ENCODE assay signal across 12 mouse cellular contexts in the genomic region with DNA sequence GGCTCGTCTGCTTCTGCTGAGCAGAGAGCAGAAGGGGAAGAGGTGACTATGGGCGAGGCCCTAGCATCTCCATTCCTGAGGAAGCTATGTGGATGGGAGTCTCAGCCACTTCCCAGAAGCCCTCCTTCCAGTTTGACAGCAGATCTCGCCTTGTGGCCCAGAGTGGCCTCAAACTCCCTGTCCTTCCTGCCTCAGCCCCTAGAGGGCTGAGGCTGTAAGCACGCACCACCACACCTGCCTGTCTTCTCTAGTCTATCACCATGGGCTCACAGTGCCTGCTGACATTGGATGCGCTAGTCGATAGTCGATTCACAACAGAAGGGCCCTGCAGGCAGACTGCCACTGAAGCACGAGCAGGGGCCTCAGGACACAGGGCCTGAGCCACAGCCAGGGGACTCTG. TPM values are rescaled to one million over a fixed set of nuclear protein-coding genes. Genes with fewer than 3 reads are reported as not detected.
DNase-seq lines count a peak whose midpoint lies in the region; ATAC-seq and TF ChIP-seq lines count a peak whose summit lies in the region.
"Had no signal": no experiment of that assay in that cellular context is flagged by ENCODE, and none has a peak within 500 bp of the region (broad histone marks: within the 10 kb centered on the region; RNA-seq: fewer than 3 reads in every experiment).

No protein-coding gene starts in this region.

- peak; percentile 87 for DNase-seq in heart, adult 11 months
- DNase-seq in heart, postnatal 36 days, result no peak
- peak; percentile 32 for DNase-seq in lung, embryonic 14.5 days
- no peak for DNase-seq in lung, postnatal 4 days
- peak; percentile 77 for DNase-seq in R1 (ENCODE audit: low read depth, low spot score)
- no peak for DNase-seq in urinary bladder, postnatal 25 days (ENCODE audit: low spot score)
- no peak for DNase-seq in forebrain, embryonic 14.5 days (ENCODE audit: low spot score)
- DNase-seq: adrenal gland, adult 2 months; cerebellum, adult 11 months; gastrocnemius, postnatal 10 days had no signal

- no peak for ATAC-seq in lung, embryonic 14.5 days (ENCODE audit: insufficient read depth)
- peak; percentile 42; the same call in 1 of the 2 replicates for ATAC-seq in megakaryocyte-erythroid progenitor cell, adult 5-6 weeks (replicated peaks; ENCODE audit: low FRiP score, low TSS enrichment, poor library complexity, severe bottlenecking)
- no peak for ATAC-seq in forebrain, embryonic 14.5 days
- ATAC-seq: hindbrain, embryonic 16.5 days had no signal

- no peak overlapping the region for H3K4me3 ChIP-seq in lung, embryonic 14.5 days (ENCODE audit: low read depth, low read length)
- no peak overlapping the region for H3K4me3 ChIP-seq in forebrain, embryonic 14.5 days (ENCODE audit: low read depth, low read length)

- no peaks in the 10 kb centered on the region for H3K36me3 ChIP-seq in lung, embryonic 14.5 days (ENCODE audit: insufficient read depth)
- H3K36me3 ChIP-seq in forebrain, embryonic 14.5 days (ENCODE audit: control insufficient read depth, insufficient read depth, low read length), result no peaks in the 10 kb centered on the region

- intact Hi-C loops in heart, postnatal 36 days (cut with DNase I), result no loop called here

- no peaks in the 10 kb centered on the region for H3K27me3 ChIP-seq in lung, embryonic 14.5 days (ENCODE audit: insufficient read depth, low read length)
- no peaks in the 10 kb centered on the region for H3K27me3 ChIP-seq in forebrain, embryonic 14.5 days (replicated peaks; ENCODE audit: control insufficient read depth, insufficient read depth, low read length)

- WGBS in lung, embryonic 14.5 days, result 55% methylated on average over 8 of the region's 8 CpGs
- 61% methylated on average over 8 of the region's 8 CpGs for WGBS in forebrain, embryonic 14.5 days

- H3K27ac ChIP-seq in lung, embryonic 14.5 days (ENCODE audit: low read depth), result no peak overlapping the region
- no peak overlapping the region for H3K27ac ChIP-seq in forebrain, embryonic 14.5 days (ENCODE audit: low read depth, low read length)

- no peaks in the 10 kb centered on the region for H3K9me3 ChIP-seq in lung, embryonic 14.5 days (ENCODE audit: low read depth, low read length)
- no peaks in the 10 kb centered on the region for H3K9me3 ChIP-seq in forebrain, embryonic 14.5 days (replicated peaks; ENCODE audit: control insufficient read depth, low read length)

- no peaks in the 10 kb centered on the region for H3K4me1 ChIP-seq in lung, embryonic 14.5 days (ENCODE audit: insufficient read depth)
- H3K4me1 ChIP-seq in forebrain, embryonic 14.5 days (ENCODE audit: control insufficient read depth, insufficient read depth, low read length), result no peaks in the 10 kb centered on the region; the same call in 1 of the 2 replicates

- TF ChIP-seq CTCF in lung, embryonic 14.5 days (IDR thresholded peaks at IDR 0.05; ENCODE audit: low read depth), result peak; percentile 58

- no peak overlapping the region for H3K4me2 ChIP-seq in lung, embryonic 14.5 days
- H3K4me2 ChIP-seq in forebrain, embryonic 14.5 days (ENCODE audit: low read length), result no peak overlapping the region

- no peak overlapping the region for H3K9ac ChIP-seq in lung, embryonic 14.5 days
- H3K9ac ChIP-seq in forebrain, embryonic 14.5 days (ENCODE audit: low read length), result no peak overlapping the region

RNA-seq across cellular contexts. Expression of gene Rcan1, which starts 18.1 kb away (rescaled TPM):
- 10 to 100 TPM; 50.8 to 99.4 TPM for total RNA-seq in heart, postnatal 36 days (2021)
- polyA plus RNA-seq in lung, embryonic 14.5 days (2014; fragmentation: Nextera tagmentation; extraction: Ambion mirVana), result 47.8 and 49.7 TPM in 2 replicates
- total RNA-seq in megakaryocyte-erythroid progenitor cell, adult 5-6 weeks (2014; fragmentation: Nextera tagmentation), result 7.2 and 12.7 TPM in 2 replicates
- 7.9 and 10.9 TPM in 2 replicates for total RNA-seq in megakaryocyte-erythroid progenitor cell, adult 5-6 weeks (2017)
- polyA plus RNA-seq in forebrain, embryonic 14.5 days (2014; fragmentation: Nextera tagmentation; extraction: Ambion mirVana), result 46.3 and 49.0 TPM in 2 replicates

RNA-seq across cellular contexts. Expression of gene Clic6, which starts 32.9 kb away (rescaled TPM):
- under 1 TPM; 0.08 to 0.25 TPM for total RNA-seq in heart, postnatal 36 days (2021)
- 8.9 and 10.2 TPM in 2 replicates for polyA plus RNA-seq in lung, embryonic 14.5 days (2014; fragmentation: Nextera tagmentation; extraction: Ambion mirVana)
- total RNA-seq in megakaryocyte-erythroid progenitor cell, adult 5-6 weeks (2014; fragmentation: Nextera tagmentation), result not detected in 2 replicates
- total RNA-seq in megakaryocyte-erythroid progenitor cell, adult 5-6 weeks (2017), result not detected in 2 replicates
- polyA plus RNA-seq in forebrain, embryonic 14.5 days (2014; fragmentation: Nextera tagmentation; extraction: Ambion mirVana), result 3.0 and 4.6 TPM in 2 replicates

Comparison
In these comparisons a context has a peak if more than half of its experiments do, and no peak if none do; other contexts are left out.
1. DNase-seq: peak in heart, adult 11 months (single experiment), lung, embryonic 14.5 days (single experiment) and R1 (single experiment); none in heart, postnatal 36 days (0 of 2), lung, postnatal 4 days (0 of 2), urinary bladder, postnatal 25 days (single experiment) and forebrain, embryonic 14.5 days (single experiment).